Mouse (Mus musculus) ES-E14 (cell line): Measurements from ENCODE around the gene Tmem108.

Experiments
- CHD2 ChIP-seq: IDR thresholded peaks from 2 replicates; pipeline ENCODE4 v1.6.1; 2014; ENCODE audit warnings: mild to moderate bottlenecking, low read depth, low read length, inconsistent platforms
- HCFC1 ChIP-seq: IDR thresholded peaks from 2 replicates; pipeline ENCODE4 v1.6.1; 2012; ENCODE audit warnings: low read length, inconsistent platforms, borderline replicate concordance; ENCODE audit not compliant: insufficient read depth
- MAFK ChIP-seq: IDR thresholded peaks from 2 replicates; pipeline ENCODE4 v1.6.1; 2014; ENCODE audit warnings: mild to moderate bottlenecking, low read depth, low read length, inconsistent platforms; ENCODE audit not compliant: insufficient read depth
- ZC3H11A ChIP-seq: IDR thresholded peaks from 2 replicates; pipeline ENCODE4 v1.6.1; 2012; ENCODE audit warnings: low read depth, mild to moderate bottlenecking, inconsistent platforms, low read length, borderline replicate concordance

DNA sequence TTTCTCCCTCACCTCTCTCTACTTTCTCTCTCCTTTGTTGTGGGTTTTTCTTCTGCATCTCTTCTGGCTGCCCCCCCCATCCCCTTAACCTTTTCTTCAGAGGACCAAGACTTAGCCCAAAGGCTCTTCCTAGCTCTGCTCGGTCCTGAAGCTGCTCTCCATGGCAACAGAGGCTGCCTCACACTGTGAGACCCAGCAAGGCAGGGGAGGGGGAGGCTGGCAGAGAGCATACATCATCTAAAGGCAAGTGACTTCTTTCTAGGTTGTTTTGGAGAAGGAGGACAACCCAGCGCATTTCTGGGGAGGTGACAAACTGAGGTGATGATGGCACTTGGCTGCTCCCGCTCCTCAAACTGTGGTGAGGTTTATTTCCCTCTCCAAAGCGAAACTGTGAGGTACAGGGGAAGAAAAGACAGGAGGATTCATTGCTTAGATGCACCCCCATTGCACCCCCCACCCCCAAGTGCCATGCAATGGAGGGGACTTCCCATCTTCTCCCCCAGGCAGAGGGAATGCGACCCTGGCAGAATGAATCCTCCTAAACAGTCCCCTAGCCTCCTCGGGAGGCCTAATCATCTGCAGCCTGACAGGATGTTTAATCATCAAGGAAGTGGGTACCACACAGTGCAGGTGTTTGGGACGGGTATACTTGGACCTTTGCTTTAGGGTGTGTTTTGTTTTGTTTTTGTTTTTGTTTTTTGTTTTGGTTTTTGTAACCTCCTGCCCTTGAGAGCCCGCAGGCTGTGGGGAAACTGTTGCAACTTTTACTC, 223.4 kb downstream of the Tmem108 start:
- no peak for TF ChIP-seq ZC3H11A
- TF ChIP-seq HCFC1 = no peak
- TF ChIP-seq MAFK = no peak
- no peak for TF ChIP-seq CHD2
